Mouse (Mus musculus) heart, adult 11 months (tissue): ENCODE measurements around the gene Gngt2.
A peak's percentile ranks its signal among the peaks of the same experiment; 100 is the strongest.

ENCODE experiments used
- DNase-seq: peaks from one replicate; pipeline ENCODE4 v3.0.0; 2022

Gngt2 gene

GRCm38 (mm10) chr11:95826317-95827167, 10.5 kb upstream of the Gngt2 start:
- peak; percentile 89 for DNase-seq

DNA sequence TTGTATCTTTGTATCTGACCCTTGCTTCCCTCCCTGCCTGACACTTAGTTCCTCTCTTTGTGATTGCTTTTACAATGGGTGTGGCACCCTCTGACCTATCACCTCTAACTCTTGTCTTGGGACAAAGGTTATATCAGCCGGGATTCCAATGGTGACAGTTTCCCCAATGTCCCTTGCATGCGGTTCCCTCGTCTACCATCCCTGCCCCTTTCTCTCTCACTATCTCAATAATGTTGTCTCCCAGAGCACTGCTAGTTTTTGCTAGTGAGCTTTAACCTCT, 9.9 kb upstream of the Gngt2 start:
- DNase-seq = peak; percentile 82

DNA sequence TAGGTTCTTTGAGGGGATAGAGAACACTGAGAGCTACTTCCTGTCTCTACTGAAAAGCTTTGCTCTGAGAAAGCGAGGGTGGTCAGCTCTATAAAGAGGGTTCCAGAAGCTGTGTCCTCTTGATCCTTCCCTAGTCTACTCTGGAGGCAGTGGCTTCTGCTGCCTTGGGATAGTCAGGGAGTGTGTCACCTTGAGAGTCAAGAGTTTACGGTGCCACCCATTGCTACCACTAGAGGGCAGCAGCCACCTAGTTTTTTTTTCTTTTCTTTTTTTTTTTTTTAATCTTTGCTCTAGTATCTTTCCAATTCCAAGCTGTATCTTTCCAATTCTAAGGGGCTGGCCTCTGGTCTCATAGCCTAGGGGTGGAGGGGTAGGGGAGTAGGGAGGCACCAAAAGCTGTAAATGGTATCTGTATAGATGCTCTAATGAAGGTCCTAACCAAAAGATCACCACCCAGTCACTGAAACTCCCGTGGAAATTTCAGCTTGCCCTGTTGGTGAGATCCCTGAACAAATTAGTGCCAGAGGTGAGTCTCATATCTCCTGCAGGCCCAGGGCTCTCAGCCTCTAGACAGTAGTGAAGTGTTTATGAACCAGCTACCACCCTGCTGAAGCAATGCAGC, 9.4 kb upstream of the Gngt2 start:
- peak; percentile 94 for DNase-seq

GRCm38 (mm10) chr11:95828181-95828964, 8.6 kb upstream of the Gngt2 start:
- peak; percentile 82 for DNase-seq

GRCm38 (mm10) chr11:95829526-95830050, 7.4 kb upstream of the Gngt2 start:
- DNase-seq = peak; percentile 92

- DNase-seq = peak; percentile 93
These were observed 6.4 kb upstream of the Gngt2 start for GRCm38 (mm10) chr11:95830411-95831275.

- DNase-seq = no peak
These were observed 5.8 kb upstream of the Gngt2 start for GRCm38 (mm10) chr11:95831276-95831619.

GRCm38 (mm10) chr11:95831641-95832040, 5.4 kb upstream of the Gngt2 start:
- no peak for DNase-seq

- peak; percentile 91 for DNase-seq
These were observed 4.6 kb upstream of the Gngt2 start for GRCm38 (mm10) chr11:95832129-95833005.

DNA sequence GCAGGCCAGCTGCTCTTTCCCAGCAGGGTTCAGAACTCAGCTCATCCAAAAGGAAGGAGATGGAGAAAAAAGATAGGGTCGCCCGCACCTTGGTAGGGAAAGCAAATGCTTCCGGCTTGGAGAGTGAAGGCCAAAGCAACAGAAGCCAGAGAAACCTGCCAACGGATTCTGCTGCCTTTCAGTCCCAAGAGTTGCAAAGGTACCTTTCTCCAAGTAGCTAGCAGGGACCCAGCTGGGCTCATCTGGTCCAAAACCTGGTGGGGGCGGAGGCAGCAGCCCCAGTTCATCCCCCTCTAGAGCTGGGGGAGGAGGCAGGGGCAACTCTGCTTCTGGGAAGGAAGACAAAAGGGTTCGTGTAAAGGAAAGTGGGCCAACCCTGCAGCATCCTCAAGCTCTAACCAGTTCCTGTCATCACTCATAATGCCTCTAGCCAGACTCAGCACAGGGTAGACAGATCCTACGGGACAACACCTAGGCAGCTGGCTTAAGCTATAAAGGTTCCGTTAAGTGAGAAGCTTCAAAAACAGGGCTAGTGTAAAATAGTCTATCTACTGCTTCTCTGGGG, 3.9 kb upstream of the Gngt2 start:
- peak; percentile 86 for DNase-seq

- DNase-seq = peak; percentile 89
These were observed 3.3 kb upstream of the Gngt2 start for GRCm38 (mm10) chr11:95833631-95834142.

DNA sequence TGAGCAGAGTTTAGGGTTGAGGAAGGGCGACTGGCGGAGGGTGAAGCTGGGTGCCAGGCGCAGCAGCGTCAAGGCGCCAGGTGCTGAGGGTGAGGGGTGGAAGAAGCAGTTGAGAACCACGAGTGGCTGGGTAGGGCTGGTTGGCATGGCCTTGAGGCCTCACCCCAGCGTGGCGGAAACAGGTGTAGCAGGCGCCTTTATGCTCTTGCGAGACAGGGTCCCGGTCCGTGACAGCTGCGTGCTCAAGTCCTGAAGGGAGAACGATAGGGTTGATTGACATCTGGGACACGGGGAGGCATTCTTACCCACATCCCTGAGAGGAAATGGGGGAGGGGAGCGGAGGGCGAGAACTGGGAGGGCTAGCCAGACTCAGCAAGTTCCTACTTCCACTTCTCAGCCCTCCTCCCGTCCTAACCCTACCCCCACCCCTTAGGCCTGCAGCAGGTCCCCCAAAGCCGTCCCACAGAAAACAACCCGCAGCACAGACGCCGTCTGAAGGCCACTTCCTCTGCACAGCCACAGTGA, 2.8 kb upstream of the Gngt2 start:
- peak; percentile 97 for DNase-seq

GRCm38 (mm10) chr11:95834742-95835710, 2.0 kb upstream of the Gngt2 start:
- peak; percentile 96 for DNase-seq

DNA sequence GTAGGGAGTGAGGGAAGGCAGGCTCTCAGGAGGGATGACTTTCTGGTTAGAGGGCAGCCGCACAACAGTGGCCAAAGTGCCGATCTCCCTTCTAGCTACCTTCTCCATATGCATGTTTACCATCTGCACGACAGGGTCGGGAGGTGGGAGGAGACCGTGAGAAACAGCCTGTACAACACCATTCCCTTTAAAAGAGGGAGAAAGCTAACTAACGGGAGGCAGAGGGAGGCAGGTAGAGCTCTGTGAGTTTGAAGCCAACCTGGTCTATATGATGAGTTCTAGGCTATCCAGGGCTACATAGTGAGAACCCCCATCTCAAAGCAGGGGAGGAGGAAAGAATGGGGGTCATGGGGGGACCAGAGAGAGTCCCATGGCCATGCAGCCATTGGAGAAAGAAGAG, 1.2 kb upstream of the Gngt2 start:
- DNase-seq = peak; percentile 86

- peak; percentile 97 for DNase-seq
These were observed 583 bp upstream of the Gngt2 start for GRCm38 (mm10) chr11:95836433-95836832.

DNA sequence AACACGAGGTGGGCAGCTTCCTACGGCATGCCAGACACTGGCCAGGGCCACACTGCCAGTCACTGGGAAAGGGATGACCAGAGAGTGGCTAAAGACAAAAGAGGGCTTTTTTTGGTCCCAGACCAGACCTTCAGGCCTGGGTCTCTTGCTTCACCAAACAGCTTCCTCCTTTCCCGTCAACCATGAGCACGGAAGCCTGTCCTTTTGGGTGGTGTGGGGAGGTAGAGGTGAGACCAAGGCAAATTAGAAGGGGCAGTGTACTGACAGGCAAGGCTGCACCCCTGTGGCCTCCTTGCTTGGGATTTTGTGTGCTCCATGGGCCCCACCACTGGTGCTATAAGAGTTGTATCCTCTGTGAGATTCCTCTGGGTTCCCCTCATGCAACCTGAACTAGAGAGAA, 1.6 kb downstream of the Gngt2 start:
- peak; percentile 86 for DNase-seq

- peak; percentile 86 for DNase-seq
These were observed 2.2 kb downstream of the Gngt2 start for GRCm38 (mm10) chr11:95838999-95839868.
